ENCODE assay signal across 11 mouse cellular contexts in the genomic region with DNA sequence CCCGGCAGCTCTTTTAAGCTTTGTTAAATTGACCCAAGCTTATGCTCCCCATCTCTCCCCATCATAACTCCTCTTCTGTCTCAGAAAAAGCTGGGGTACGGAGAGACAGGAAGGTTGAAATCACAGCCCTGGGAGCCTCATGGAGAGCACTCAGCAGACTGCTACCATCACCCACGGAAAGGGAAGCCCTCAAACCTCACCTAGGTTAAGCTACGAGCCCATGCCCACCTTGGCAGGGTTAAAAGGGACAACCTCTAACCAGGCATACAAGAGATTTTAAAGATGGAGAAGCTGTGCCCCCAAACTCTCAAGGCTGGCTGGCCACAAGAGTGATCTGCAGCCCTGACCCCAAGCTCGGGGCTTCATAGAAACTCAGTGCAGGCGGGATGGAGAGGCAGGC. TPM values are rescaled to one million over a fixed set of nuclear protein-coding genes. Genes with fewer than 3 reads are reported as not detected.
DNase-seq lines count a peak whose midpoint lies in the region; ATAC-seq and TF ChIP-seq lines count a peak whose summit lies in the region.
"Had no signal": no experiment of that assay in that cellular context is flagged by ENCODE, and none has a peak within 500 bp of the region (broad histone marks: within the 10 kb centered on the region; RNA-seq: fewer than 3 reads in every experiment).

No protein-coding gene starts in this region.

- peak overlapping the region; percentile 86 for H3K4me2 ChIP-seq in lung, postnatal 0 days (replicated peaks; ENCODE audit: low read depth, low read length)
- 0 out of 2 replicates have a peak overlapping the region, but pooled peaks have one; percentile 20 for H3K4me2 ChIP-seq in stomach, postnatal 0 days (replicated peaks; ENCODE audit: low read depth)

- ATAC-seq in lung, postnatal 0 days, result no peak
- ATAC-seq in stomach, postnatal 0 days (ENCODE audit: low FRiP score, low TSS enrichment), result no peak
- ATAC-seq in monocyte, adult 5-6 weeks (replicated peaks; ENCODE audit: insufficient number of reproducible peaks, low FRiP score, low TSS enrichment, poor library complexity, severe bottlenecking), result no peak

- H3K27ac ChIP-seq in kidney, adult 2 months (ENCODE audit: insufficient read depth, low read depth, low read length), result peak overlapping the region; percentile 24
- H3K27ac ChIP-seq in lung, postnatal 0 days (ENCODE audit: low read length), result 0 out of 2 replicates have a peak overlapping the region, but pooled peaks have one; percentile 20
- H3K27ac ChIP-seq in midbrain, embryonic 10.5 days (replicated peaks), result peak overlapping the region; percentile 68
- H3K27ac ChIP-seq in stomach, postnatal 0 days (replicated peaks), result no peak overlapping the region
- H3K27ac ChIP-seq: liver, embryonic 14.5 days had no signal

- no peaks in the 10 kb centered on the region for H3K36me3 ChIP-seq in kidney, adult 2 months (ENCODE audit: control insufficient read depth, insufficient read depth, low read length)
- H3K36me3 ChIP-seq in lung, postnatal 0 days (ENCODE audit: insufficient read depth, low read length), result no peaks in the 10 kb centered on the region
- H3K36me3 ChIP-seq in midbrain, embryonic 10.5 days, result no peaks in the 10 kb centered on the region
- no peaks in the 10 kb centered on the region for H3K36me3 ChIP-seq in stomach, postnatal 0 days (ENCODE audit: control insufficient read depth, insufficient read depth, low read length)

- TF ChIP-seq EP300 in lung, postnatal 0 days (IDR thresholded peaks at IDR 0.05), result no peak
- TF ChIP-seq EP300 in stomach, postnatal 0 days (optimal IDR thresholded peaks at IDR 0.05), result no peak

- no peak overlapping the region for H3K9ac ChIP-seq in lung, postnatal 0 days (replicated peaks; ENCODE audit: low read depth)
- H3K9ac ChIP-seq in stomach, postnatal 0 days (ENCODE audit: low read length), result no peak overlapping the region
- H3K9ac ChIP-seq: liver, embryonic 14.5 days had no signal

- WGBS in kidney, adult 2 months, result 33% methylated on average over 6 of the region's 6 CpGs
- 44% methylated on average over 6 of the region's 6 CpGs for WGBS in lung, postnatal 0 days
- WGBS in midbrain, embryonic 10.5 days, result 42% methylated on average over 6 of the region's 6 CpGs
- 76% methylated on average over 6 of the region's 6 CpGs for WGBS in stomach, postnatal 0 days

- H3K9me3 ChIP-seq in lung, postnatal 0 days (ENCODE audit: low read length), result no peaks in the 10 kb centered on the region
- H3K9me3 ChIP-seq in midbrain, embryonic 10.5 days (replicated peaks), result no peaks in the 10 kb centered on the region
- H3K9me3 ChIP-seq in stomach, postnatal 0 days (ENCODE audit: control insufficient read depth, low read length), result no peaks in the 10 kb centered on the region

- TF ChIP-seq CTCF in kidney, adult 2 months (conservative IDR thresholded peaks at IDR 0.05; ENCODE audit: insufficient read depth, insufficient read length, low read depth, low read length), result no peak
- no peak for TF ChIP-seq CTCF in lung, postnatal 0 days (IDR thresholded peaks at IDR 0.05)
- TF ChIP-seq CTCF in stomach, postnatal 0 days (IDR thresholded peaks at IDR 0.05; ENCODE audit: low read depth), result no peak

- H3K27me3 ChIP-seq in kidney, adult 2 months (replicated peaks; ENCODE audit: control insufficient read depth, insufficient read depth, low read length), result no peaks in the 10 kb centered on the region
- H3K27me3 ChIP-seq in lung, postnatal 0 days (replicated peaks; ENCODE audit: insufficient read depth, low read length), result 0 out of 2 replicates have a peak, but pooled peaks cover 5% of the 10 kb centered on the region
- peaks cover 43% of the 10 kb centered on the region for H3K27me3 ChIP-seq in midbrain, embryonic 10.5 days (ENCODE audit: low read depth, poor library complexity, severe bottlenecking)
- no peaks in the 10 kb centered on the region for H3K27me3 ChIP-seq in stomach, postnatal 0 days (ENCODE audit: control insufficient read depth, insufficient read depth, low read length)

- H3K4me3 ChIP-seq in kidney, adult 2 months (ENCODE audit: insufficient read depth, low read depth, low read length), result peak overlapping the region; percentile 28; the same call in 1 of the 2 replicates
- H3K4me3 ChIP-seq in lung, postnatal 0 days (ENCODE audit: low read depth, low read length), result peak overlapping the region; percentile 10; the same call in 1 of the 2 replicates
- peak overlapping the region; percentile 30 for H3K4me3 ChIP-seq in midbrain, embryonic 10.5 days
- H3K4me3 ChIP-seq in stomach, postnatal 0 days (ENCODE audit: low read depth, low read length), result no peak overlapping the region

- DNase-seq in kidney, adult 2 months, result no peak
- DNase-seq in kidney, postnatal 4 days, result no peak
- no peak for DNase-seq in lung, postnatal 0 days (ENCODE audit: low spot score)
- no peak for DNase-seq in lung, postnatal 36 days
- DNase-seq in midbrain, embryonic 10.5 days (ENCODE audit: low spot score), result no peak
- no peak for DNase-seq in stomach, postnatal 0 days (ENCODE audit: low spot score)
- no peak for DNase-seq in adrenal gland, postnatal 10 days
- DNase-seq: gastrocnemius, postnatal 36 days; thymus, postnatal 14 days had no signal

- H3K4me1 ChIP-seq in kidney, adult 2 months (ENCODE audit: control insufficient read depth, insufficient read depth, low read length), result peaks cover 26% of the 10 kb centered on the region; the same call in 1 of the 2 replicates
- peaks cover 2% of the 10 kb centered on the region; the same call in 1 of the 2 replicates for H3K4me1 ChIP-seq in lung, postnatal 0 days (ENCODE audit: insufficient read depth, low read depth, low read length)
- peaks cover 85% of the 10 kb centered on the region for H3K4me1 ChIP-seq in midbrain, embryonic 10.5 days
- no peaks in the 10 kb centered on the region for H3K4me1 ChIP-seq in stomach, postnatal 0 days (replicated peaks; ENCODE audit: control insufficient read depth, insufficient read depth)

- no peak for TF ChIP-seq POLR2A in kidney, adult 2 months (IDR thresholded peaks at IDR 0.05; ENCODE audit: low read depth, low read length)

RNA-seq across cellular contexts. Expression of a gene that starts 3.2 kb away (rescaled TPM):
- polyA plus RNA-seq in kidney, adult 2 months (2012; rRNA removed), result 91.9 and 110 TPM in 2 replicates
- 22.1 and 31.0 TPM in 2 replicates for polyA plus RNA-seq in lung, postnatal 0 days (2015; fragmentation: Nextera tagmentation; extraction: Ambion mirVana)
- 5.0 and 5.3 TPM in 2 replicates for polyA plus RNA-seq in midbrain, embryonic 10.5 days (2016; fragmentation: Nextera tagmentation; extraction: Ambion mirVana)
- polyA plus RNA-seq in stomach, postnatal 0 days (2015; fragmentation: Nextera tagmentation; extraction: Ambion mirVana), result 7.8 and 9.0 TPM in 2 replicates
- total RNA-seq in adrenal gland, postnatal 10 days (2021), result 10 to 100 TPM; 34.1 to 35.0 TPM
- 0.19 TPM in 1 of 3 replicates, not detected in the others for total RNA-seq in monocyte, adult 5-6 weeks (2017)
